Mouse (Mus musculus): ENCODE data around the gene Zfp981. TPM values are rescaled to one million over a fixed set of nuclear protein-coding genes. Genes with fewer than 3 reads are reported as not detected.
"Not testable (repeated sequence)": the region's sequence is repeated elsewhere in the genome, so short reads cannot be mapped to it uniquely, and the experiment has no call there.

The Zfp981 gene
- polyA plus RNA-seq, 1 experiment from 2014 or later = not detected

GRCm38 (mm10) chr4:146491993-146492392 lies 9.8 kb upstream of the Zfp981 start:
- H3K9me3 ChIP-seq = peaks cover 65% of the 10 kb centered on the region
- H3K4me1 ChIP-seq; ATAC-seq (replicated peaks); H3K4me2 ChIP-seq (replicated peaks); H3K27me3 ChIP-seq; H3K9ac ChIP-seq (replicated peaks); H3K4me3 ChIP-seq; H3K36me3 ChIP-seq; H3K27ac ChIP-seq (replicated peaks): not testable (repeated sequence)
- WGBS = 82% methylated on average over 1 of the region's 1 CpGs

GRCm38 (mm10) chr4:146492439-146492838 lies 9.4 kb upstream of the Zfp981 start:
- H3K4me2 ChIP-seq (replicated peaks) = no peak overlapping the region
- H3K27me3 ChIP-seq = no peaks in the 10 kb centered on the region
- H3K27ac ChIP-seq (replicated peaks) = no peak overlapping the region
- H3K9me3 ChIP-seq = peaks cover 65% of the 10 kb centered on the region
- no peak overlapping the region for H3K9ac ChIP-seq (replicated peaks)
- no peaks in the 10 kb centered on the region for H3K36me3 ChIP-seq
- H3K4me1 ChIP-seq = no peaks in the 10 kb centered on the region
- no peak for ATAC-seq (replicated peaks)
- no peak overlapping the region for H3K4me3 ChIP-seq

GRCm38 (mm10) chr4:146492851-146493250 lies 9.0 kb upstream of the Zfp981 start:
- Histone ChIP-seq H3K9me3 (peaks cover 70% of the 10 kb centered on the region), H3K4me2 (replicated peaks) (no peak overlapping the region), H3K27me3 (no peaks in the 10 kb centered on the region), H3K9ac (replicated peaks) (no peak overlapping the region), H3K27ac (replicated peaks) (no peak overlapping the region), H3K4me1 (no peaks in the 10 kb centered on the region), H3K4me3 (no peak overlapping the region), H3K36me3 (no peaks in the 10 kb centered on the region)
- WGBS = 51% methylated on average over 1 of the region's 1 CpGs
- no peak for ATAC-seq (replicated peaks)

- ATAC-seq (replicated peaks); H3K4me1 ChIP-seq; H3K36me3 ChIP-seq; H3K9ac ChIP-seq (replicated peaks); H3K4me3 ChIP-seq; H3K4me2 ChIP-seq (replicated peaks); H3K27me3 ChIP-seq; H3K27ac ChIP-seq (replicated peaks): not testable (repeated sequence)
- 88% methylated on average over 6 of the region's 6 CpGs for WGBS
- peaks cover 74% of the 10 kb centered on the region for H3K9me3 ChIP-seq
Observed at GRCm38 (mm10) chr4:146493319-146493907, 8.4 kb upstream of the Zfp981 start.

GRCm38 (mm10) chr4:146494980-146495379 lies 6.8 kb upstream of the Zfp981 start:
- Histone ChIP-seq H3K9ac (replicated peaks) (no peak overlapping the region), H3K36me3 (no peaks in the 10 kb centered on the region), H3K27me3 (no peaks in the 10 kb centered on the region), H3K9me3 (peaks cover 76% of the 10 kb centered on the region), H3K4me2 (replicated peaks) (no peak overlapping the region), H3K4me1 (no peaks in the 10 kb centered on the region), H3K4me3 (no peak overlapping the region), H3K27ac (replicated peaks) (no peak overlapping the region)
- 72% methylated on average over 4 of the region's 4 CpGs for WGBS
- ATAC-seq (replicated peaks) = no peak

- ATAC-seq (replicated peaks); H3K4me1 ChIP-seq; H3K27ac ChIP-seq (replicated peaks): not testable (repeated sequence)
Observed at GRCm38 (mm10) chr4:146497695-146498275, 4.0 kb upstream of the Zfp981 start.

GRCm38 (mm10) chr4:146509029-146509428 lies 7.2 kb downstream of the Zfp981 start:
- peaks cover 23% of the 10 kb centered on the region for H3K9me3 ChIP-seq
- 96% methylated on average over 22 of the region's 24 CpGs for WGBS
- H3K4me1 ChIP-seq; H3K36me3 ChIP-seq; H3K9ac ChIP-seq (replicated peaks); H3K4me2 ChIP-seq (replicated peaks); ATAC-seq (replicated peaks); H3K4me3 ChIP-seq; H3K27ac ChIP-seq (replicated peaks); H3K27me3 ChIP-seq: not testable (repeated sequence)

More at GRCm38 (mm10) chr4:146497695-146498275, 4.0 kb upstream of the Zfp981 start:
- not testable (repeated sequence) for H3K4me3 ChIP-seq; H3K9ac ChIP-seq (replicated peaks); H3K4me2 ChIP-seq (replicated peaks); H3K27me3 ChIP-seq; H3K36me3 ChIP-seq
- peaks cover 84% of the 10 kb centered on the region for H3K9me3 ChIP-seq
- WGBS = 82% methylated on average over 9 of the region's 9 CpGs

- not testable (repeated sequence) for H3K4me2 ChIP-seq (replicated peaks); H3K4me3 ChIP-seq; H3K27ac ChIP-seq (replicated peaks); ATAC-seq (replicated peaks); H3K9ac ChIP-seq (replicated peaks); H3K27me3 ChIP-seq; H3K36me3 ChIP-seq; H3K4me1 ChIP-seq
- H3K9me3 ChIP-seq = peaks cover 41% of the 10 kb centered on the region
Observed at GRCm38 (mm10) chr4:146511871-146512270, 10.0 kb downstream of the Zfp981 start.

- Histone ChIP-seq H3K4me1 (no peaks in the 10 kb centered on the region), H3K4me2 (replicated peaks) (no peak overlapping the region), H3K9ac (replicated peaks) (no peak overlapping the region), H3K36me3 (no peaks in the 10 kb centered on the region), H3K9me3 (peaks cover 78% of the 10 kb centered on the region), H3K27ac (replicated peaks) (no peak overlapping the region), H3K4me3 (no peak overlapping the region), H3K27me3 (no peaks in the 10 kb centered on the region)
- 55% methylated on average over 1 of the region's 1 CpGs for WGBS
- no peak for ATAC-seq (replicated peaks)
Observed at GRCm38 (mm10) chr4:146516474-146516873, 14.6 kb downstream of the Zfp981 start.

- not testable (repeated sequence) for H3K36me3 ChIP-seq; H3K4me2 ChIP-seq (replicated peaks); H3K4me1 ChIP-seq; H3K4me3 ChIP-seq; H3K9ac ChIP-seq (replicated peaks); H3K27ac ChIP-seq (replicated peaks); H3K27me3 ChIP-seq; ATAC-seq (replicated peaks)
- 64% methylated on average over 2 of the region's 2 CpGs for WGBS
- H3K9me3 ChIP-seq = peaks cover 79% of the 10 kb centered on the region
Observed at GRCm38 (mm10) chr4:146517150-146517549, 15.3 kb downstream of the Zfp981 start.

GRCm38 (mm10) chr4:146520723-146521122 lies 18.9 kb downstream of the Zfp981 start:
- H3K9me3 ChIP-seq = peaks cover 84% of the 10 kb centered on the region
- no peak overlapping the region for H3K9ac ChIP-seq (replicated peaks)
- WGBS = 88% methylated on average over 2 of the region's 2 CpGs
- H3K36me3 ChIP-seq = no peaks in the 10 kb centered on the region
- H3K27me3 ChIP-seq = no peaks in the 10 kb centered on the region
- ATAC-seq (replicated peaks) = no peak
- no peak overlapping the region for H3K4me2 ChIP-seq (replicated peaks)
- H3K4me1 ChIP-seq = no peaks in the 10 kb centered on the region
- H3K4me3 ChIP-seq = no peak overlapping the region
- no peak overlapping the region for H3K27ac ChIP-seq (replicated peaks)

GRCm38 (mm10) chr4:146534574-146534973 lies 32.7 kb downstream of the Zfp981 start:
- Histone ChIP-seq H3K4me2 (replicated peaks) (no peak overlapping the region), H3K27ac (replicated peaks) (no peak overlapping the region), H3K9me3 (peaks cover 86% of the 10 kb centered on the region), H3K4me3 (no peak overlapping the region), H3K36me3 (peaks cover 11% of the 10 kb centered on the region), H3K27me3 (no peaks in the 10 kb centered on the region), H3K9ac (replicated peaks) (no peak overlapping the region), H3K4me1 (no peaks in the 10 kb centered on the region)
- ATAC-seq (replicated peaks) = no peak
- WGBS = 83% methylated on average over 4 of the region's 4 CpGs

- no peak overlapping the region for H3K4me2 ChIP-seq (replicated peaks)
- no peak overlapping the region for H3K27ac ChIP-seq (replicated peaks)
- no peak overlapping the region for H3K9ac ChIP-seq (replicated peaks)
- no peak for ATAC-seq (replicated peaks)
- H3K27me3 ChIP-seq = no peaks in the 10 kb centered on the region
- H3K4me1 ChIP-seq = no peaks in the 10 kb centered on the region
- H3K4me3 ChIP-seq = no peak overlapping the region
- H3K9me3 ChIP-seq = peaks cover 84% of the 10 kb centered on the region
- H3K36me3 ChIP-seq = peaks cover 11% of the 10 kb centered on the region
Observed at GRCm38 (mm10) chr4:146535883-146536282, 34.1 kb downstream of the Zfp981 start.
